Mouse (Mus musculus): ENCODE measurements around the gene Gm17387. TPM values are rescaled to one million over a fixed set of nuclear protein-coding genes. Genes with fewer than 3 reads are reported as not detected.

Gene Gm17387
- polyA plus RNA-seq, 1 experiment from 2014 or later, result not detected

Other genes starting within 250 kb of the Gm17387 start
- 0.34 and 0.36 TPM in 2 replicates for gene Syce1, start 241.3 kb upstream of the Gm17387 start, polyA plus RNA-seq (2015; fragmentation: Nextera tagmentation; extraction: Ambion mirVana)
- 37.0 and 38.4 TPM in 2 replicates for gene Zfp941, start 207.0 kb upstream of the Gm17387 start, polyA plus RNA-seq (2015; fragmentation: Nextera tagmentation; extraction: Ambion mirVana)
- not detected in 2 replicates for gene Urah, start 194.1 kb upstream of the Gm17387 start, polyA plus RNA-seq (2015; fragmentation: Nextera tagmentation; extraction: Ambion mirVana)
- gene Scgb1c1, start 183.6 kb upstream of the Gm17387 start, polyA plus RNA-seq (2015; fragmentation: Nextera tagmentation; extraction: Ambion mirVana), result not detected in 2 replicates
- not detected in 2 replicates for gene Odf3, start 181.3 kb upstream of the Gm17387 start, polyA plus RNA-seq (2015; fragmentation: Nextera tagmentation; extraction: Ambion mirVana)
- gene Gm45785, start 172.8 kb upstream of the Gm17387 start, polyA plus RNA-seq (2015; fragmentation: Nextera tagmentation; extraction: Ambion mirVana), result 0.39 TPM in 1 of 2 replicates, not detected in the other
- gene Ric8a, start 172.2 kb upstream of the Gm17387 start, polyA plus RNA-seq (2015; fragmentation: Nextera tagmentation; extraction: Ambion mirVana), result 107 TPM in 2 replicates
- 33.3 and 40.0 TPM in 2 replicates for gene Bet1l, start 171.6 kb upstream of the Gm17387 start, polyA plus RNA-seq (2015; fragmentation: Nextera tagmentation; extraction: Ambion mirVana)
- 260 and 268 TPM in 2 replicates for gene Psmd13, start 147.2 kb upstream of the Gm17387 start, polyA plus RNA-seq (2015; fragmentation: Nextera tagmentation; extraction: Ambion mirVana)
- 49.1 and 58.2 TPM in 2 replicates for gene Sirt3, start 146.8 kb upstream of the Gm17387 start, polyA plus RNA-seq (2015; fragmentation: Nextera tagmentation; extraction: Ambion mirVana)
- not detected in 2 replicates for gene Cox8b, start 128.7 kb upstream of the Gm17387 start, polyA plus RNA-seq (2015; fragmentation: Nextera tagmentation; extraction: Ambion mirVana)
- 0.58 and 0.81 TPM in 2 replicates for gene Nlrp6, start 108.2 kb upstream of the Gm17387 start, polyA plus RNA-seq (2015; fragmentation: Nextera tagmentation; extraction: Ambion mirVana)
- gene Pgghg, start 87.7 kb upstream of the Gm17387 start, polyA plus RNA-seq (2015; fragmentation: Nextera tagmentation; extraction: Ambion mirVana), result 5.4 and 6.3 TPM in 2 replicates
- gene Ifitm5, start 78.8 kb upstream of the Gm17387 start, polyA plus RNA-seq (2015; fragmentation: Nextera tagmentation; extraction: Ambion mirVana), result 0.29 and 1.3 TPM in 2 replicates
- not detected in 2 replicates for gene Gm45717, start 73.2 kb upstream of the Gm17387 start, polyA plus RNA-seq (2015; fragmentation: Nextera tagmentation; extraction: Ambion mirVana)
- 118 and 129 TPM in 2 replicates for gene Ifitm2, start 73.1 kb upstream of the Gm17387 start, polyA plus RNA-seq (2015; fragmentation: Nextera tagmentation; extraction: Ambion mirVana)
- gene Ifitm1, start 61.9 kb upstream of the Gm17387 start, polyA plus RNA-seq (2015; fragmentation: Nextera tagmentation; extraction: Ambion mirVana), result 9.0 and 11.1 TPM in 2 replicates
- gene Ifitm3, start 18.4 kb upstream of the Gm17387 start, polyA plus RNA-seq (2015; fragmentation: Nextera tagmentation; extraction: Ambion mirVana), result 28.2 and 37.3 TPM in 2 replicates
- gene Ifitm6, start 11.2 kb upstream of the Gm17387 start, polyA plus RNA-seq (2015; fragmentation: Nextera tagmentation; extraction: Ambion mirVana), result 0.69 and 0.91 TPM in 2 replicates
- 59.5 and 65.7 TPM in 2 replicates for gene B4galnt4, start 32.0 kb downstream of the Gm17387 start, polyA plus RNA-seq (2015; fragmentation: Nextera tagmentation; extraction: Ambion mirVana)
- gene Pkp3, start 49.1 kb downstream of the Gm17387 start, polyA plus RNA-seq (2015; fragmentation: Nextera tagmentation; extraction: Ambion mirVana), result 0.06 TPM in 1 of 2 replicates, not detected in the other
- 1.7 and 2.0 TPM in 2 replicates for gene Sigirr, start 71.4 kb downstream of the Gm17387 start, polyA plus RNA-seq (2015; fragmentation: Nextera tagmentation; extraction: Ambion mirVana)
- gene Ano9, start 88.7 kb downstream of the Gm17387 start, polyA plus RNA-seq (2015; fragmentation: Nextera tagmentation; extraction: Ambion mirVana), result 0.28 and 0.42 TPM in 2 replicates
- gene Ptdss2, start 93.3 kb downstream of the Gm17387 start, polyA plus RNA-seq (2015; fragmentation: Nextera tagmentation; extraction: Ambion mirVana), result 81.6 and 82.6 TPM in 2 replicates
- gene Rnh1, start 143.7 kb downstream of the Gm17387 start, polyA plus RNA-seq (2015; fragmentation: Nextera tagmentation; extraction: Ambion mirVana), result 35.3 and 37.8 TPM in 2 replicates
- 139 and 144 TPM in 2 replicates for gene Hras, start 164.9 kb downstream of the Gm17387 start, polyA plus RNA-seq (2015; fragmentation: Nextera tagmentation; extraction: Ambion mirVana)
- 11.5 and 12.7 TPM in 2 replicates for gene Lrrc56, start 165.0 kb downstream of the Gm17387 start, polyA plus RNA-seq (2015; fragmentation: Nextera tagmentation; extraction: Ambion mirVana)
- 0.23 and 0.81 TPM in 2 replicates for gene Lmntd2, start 184.9 kb downstream of the Gm17387 start, polyA plus RNA-seq (2015; fragmentation: Nextera tagmentation; extraction: Ambion mirVana)
- gene Rassf7, start 186.7 kb downstream of the Gm17387 start, polyA plus RNA-seq (2015; fragmentation: Nextera tagmentation; extraction: Ambion mirVana), result 19.8 and 21.2 TPM in 2 replicates
- 68.0 and 72.3 TPM in 2 replicates for gene Phrf1, start 199.7 kb downstream of the Gm17387 start, polyA plus RNA-seq (2015; fragmentation: Nextera tagmentation; extraction: Ambion mirVana)
- 1.4 and 1.5 TPM in 2 replicates for gene Irf7, start 237.3 kb downstream of the Gm17387 start, polyA plus RNA-seq (2015; fragmentation: Nextera tagmentation; extraction: Ambion mirVana)
- not detected in 2 replicates for gene Cdhr5, start 247.7 kb downstream of the Gm17387 start, polyA plus RNA-seq (2015; fragmentation: Nextera tagmentation; extraction: Ambion mirVana)

Measured in midbrain, embryonic 16.5 days (tissue).